Mouse (Mus musculus) layer of hippocampus, adult 8-10 months (tissue): ENCODE data around the gene Garnl3. TPM values are rescaled to one million over a fixed set of nuclear protein-coding genes. Genes with fewer than 3 reads are reported as not detected.
"Not testable (repeated sequence)": the region's sequence is repeated elsewhere in the genome, so short reads cannot be mapped to it uniquely, and the experiment has no call there.

Experiments
- DNase-seq, 2 experiments: peaks; one replicate each; pipeline ENCODE4 v3.0.0; 2022; ENCODE audit warnings: low spot score in 2 of 2
- total RNA-seq, 4 experiments: library from RNA; stranded (reverse); gene quantifications; 2 replicates each; pipeline ENCODE4 v1.2.4; 2022

The Garnl3 gene
- total RNA-seq, 4 experiments from 2014 or later, result 36.0 to 49.4 (median 43.5) TPM

- no peak for DNase-seq
Observed at GRCm38 (mm10) chr2:33156283-33156781, 24.9 kb upstream of the Garnl3 start.

GRCm38 (mm10) chr2:33154751-33155372 is 23.4 kb upstream of the Garnl3 start:
- peak; percentile 64 to 86 for DNase-seq

DNA sequence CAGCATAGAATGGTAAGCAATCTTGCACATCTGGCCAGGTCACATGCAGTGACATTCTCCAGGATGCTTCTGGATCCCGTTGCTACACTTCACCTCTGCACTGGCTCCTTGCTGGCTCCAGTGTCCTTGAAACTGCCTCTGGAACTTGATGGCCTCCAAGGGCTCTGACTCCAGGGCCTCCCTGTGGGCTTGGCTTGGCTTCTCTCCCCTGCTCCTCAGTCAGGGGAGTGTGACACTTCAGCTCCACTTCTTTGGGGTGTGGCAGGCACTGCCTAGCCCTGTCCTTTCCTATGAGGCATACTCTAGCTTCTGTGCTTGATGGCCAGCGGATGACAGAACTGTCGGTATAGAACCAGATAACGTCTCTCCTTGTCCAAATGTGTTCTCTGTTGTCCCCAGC is 15.5 kb upstream of the Garnl3 start:
- no peak for DNase-seq

GRCm38 (mm10) chr2:33143292-33143691 is 11.8 kb upstream of the Garnl3 start:
- DNase-seq, result no peak

DNA sequence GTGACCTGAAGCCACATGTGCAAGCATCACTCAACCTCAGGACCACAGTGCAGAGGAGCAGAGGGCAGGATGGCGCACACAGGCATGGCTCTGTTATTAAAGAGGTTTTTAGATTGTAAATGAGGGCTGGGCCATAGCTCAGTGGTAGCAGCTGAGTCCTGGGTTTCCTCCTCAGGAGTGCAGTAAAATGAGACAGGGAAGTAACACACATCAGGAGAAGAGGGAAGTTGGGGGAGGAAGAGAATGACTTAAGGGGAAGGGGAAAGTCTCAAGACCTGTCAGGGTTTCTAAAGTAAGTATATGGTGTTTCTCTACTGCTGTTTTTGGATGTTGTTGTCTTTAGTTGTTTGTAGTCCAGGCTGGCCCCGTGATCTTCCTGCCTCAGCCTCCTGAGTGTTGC is 7.0 kb upstream of the Garnl3 start:
- no peak for DNase-seq

- DNase-seq, result no peak
Observed at GRCm38 (mm10) chr2:33137731-33138130, 6.3 kb upstream of the Garnl3 start.

DNA sequence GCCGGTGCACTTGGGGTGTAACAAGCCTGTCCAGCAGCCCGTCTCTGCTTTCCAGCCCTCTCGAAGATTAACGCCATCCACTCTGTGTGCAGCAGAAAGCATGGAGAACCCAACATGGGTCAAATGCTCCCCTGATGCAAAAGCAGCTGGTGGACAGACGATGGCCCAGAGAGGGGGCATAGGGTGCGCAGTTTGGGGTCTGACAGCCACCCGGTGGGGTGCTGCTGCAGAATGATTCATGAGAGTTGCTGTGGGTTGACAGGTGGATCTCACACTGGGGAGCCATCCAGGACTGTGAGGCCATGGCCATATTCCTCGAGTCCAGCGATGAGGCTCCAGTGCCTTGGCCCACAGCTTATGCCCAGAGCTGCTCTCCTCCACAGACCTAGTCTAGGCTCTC is 5.8 kb upstream of the Garnl3 start:
- no peak for DNase-seq

DNA sequence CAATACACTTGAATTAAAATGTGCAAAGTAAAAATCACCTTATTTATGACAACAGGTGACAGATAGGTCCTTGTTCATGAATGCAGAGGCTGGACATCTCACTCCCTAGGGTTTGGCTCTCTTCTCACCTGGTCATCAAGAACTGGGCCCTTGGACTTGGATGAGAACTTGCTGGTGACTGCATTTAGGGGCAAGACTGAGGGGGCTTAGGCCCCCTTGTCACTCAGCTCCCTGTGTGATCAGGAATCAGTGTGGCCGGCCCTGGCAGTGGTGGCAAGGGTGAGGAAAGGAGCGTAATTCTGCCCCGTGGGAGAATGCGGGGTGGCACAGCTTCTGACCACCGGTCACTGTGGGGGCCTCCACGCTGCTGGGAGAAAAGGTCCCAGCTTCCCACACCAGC is 4.9 kb upstream of the Garnl3 start:
- no peak for DNase-seq

DNA sequence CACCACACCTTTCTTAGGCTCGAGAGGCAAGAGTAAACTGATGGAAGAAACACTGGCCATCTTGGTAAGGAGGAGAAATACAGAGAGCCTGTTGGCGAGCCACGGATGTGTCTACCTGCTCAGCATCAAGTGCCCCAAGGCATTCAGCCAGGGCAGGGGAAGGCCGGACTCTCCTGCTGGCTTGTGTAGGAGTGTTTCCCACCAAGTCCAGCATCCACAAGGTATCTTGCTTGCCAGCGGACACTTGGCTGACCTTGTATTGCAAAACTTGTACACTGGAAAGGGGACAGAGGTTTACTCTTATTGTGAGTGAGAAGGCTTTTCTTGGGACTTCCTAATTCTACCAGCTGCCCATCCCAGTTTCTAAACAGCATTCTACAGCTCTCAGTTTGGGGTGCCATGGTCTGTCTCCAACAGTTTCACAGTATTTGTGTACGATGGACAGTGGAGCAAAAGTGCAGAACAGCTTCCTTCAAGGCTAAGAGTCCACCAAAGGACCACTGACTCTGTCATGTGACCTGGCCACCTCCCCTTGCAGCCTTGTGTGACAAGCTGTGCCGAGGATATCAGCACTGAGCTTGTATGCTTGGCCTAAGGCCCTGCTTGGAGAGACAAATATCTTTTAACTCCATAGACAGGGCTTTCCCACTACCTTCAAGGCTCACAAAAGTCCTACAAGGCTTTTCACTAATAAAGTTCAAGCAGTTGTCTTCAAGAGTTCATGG is 3.5 kb upstream of the Garnl3 start:
- DNase-seq, result no peak

DNA sequence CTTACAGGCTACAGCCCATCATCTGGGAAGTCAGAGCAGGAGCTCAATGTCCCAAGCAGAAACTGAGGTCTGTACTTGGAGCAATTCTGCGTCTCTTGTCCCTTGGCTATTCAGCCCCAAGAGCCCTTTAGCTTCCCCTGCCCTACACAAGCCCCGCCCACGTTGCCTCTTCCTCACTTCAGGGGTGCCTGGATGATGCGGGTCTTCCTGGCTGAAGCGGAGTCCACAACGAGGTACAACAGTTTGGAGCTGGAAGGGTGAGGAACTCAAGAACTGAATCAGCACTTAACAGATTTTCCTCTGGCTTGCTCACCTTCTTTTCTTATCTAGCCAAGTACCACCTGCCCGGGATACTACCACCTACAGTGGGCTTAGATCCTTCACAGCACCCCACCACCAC is 852 bp upstream of the Garnl3 start:
- no peak for DNase-seq

- peak; percentile 94 to 95 for DNase-seq
Observed at GRCm38 (mm10) chr2:33130526-33131483, 649 bp downstream of the Garnl3 start.

GRCm38 (mm10) chr2:33130141-33130525 is 1.3 kb downstream of the Garnl3 start:
- peak; percentile 46 to 54 for DNase-seq

DNA sequence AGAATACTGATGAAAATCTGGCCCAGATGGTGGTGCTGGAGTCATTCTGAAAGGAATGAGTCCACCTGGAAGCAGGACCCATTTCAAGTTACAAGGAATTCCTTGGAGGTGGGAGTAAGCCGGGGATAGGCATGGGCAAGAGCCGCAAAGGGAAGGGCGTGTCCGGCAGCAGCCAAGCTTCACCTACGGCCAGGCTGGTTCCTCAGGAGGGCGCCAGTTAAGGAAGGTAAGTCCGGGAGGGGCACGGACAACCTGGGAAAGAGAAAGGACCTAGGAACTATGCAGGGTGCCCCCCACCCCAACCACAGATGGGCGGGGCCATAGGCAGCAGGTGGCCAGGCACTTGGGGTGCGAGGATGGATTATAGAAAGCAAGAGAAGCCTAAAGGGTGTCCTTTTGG is 1.8 kb downstream of the Garnl3 start:
- DNase-seq, result no peak

- DNase-seq, result no peak
Observed at GRCm38 (mm10) chr2:33129005-33129404, 2.4 kb downstream of the Garnl3 start.

GRCm38 (mm10) chr2:33127271-33127670 is 4.2 kb downstream of the Garnl3 start:
- no peak for DNase-seq

GRCm38 (mm10) chr2:33122856-33123255 is 8.6 kb downstream of the Garnl3 start:
- no peak for DNase-seq

GRCm38 (mm10) chr2:33100536-33100935 is 30.9 kb downstream of the Garnl3 start:
- DNase-seq, result no peak

GRCm38 (mm10) chr2:33097326-33097725 is 34.1 kb downstream of the Garnl3 start:
- not testable (repeated sequence) for DNase-seq

DNA sequence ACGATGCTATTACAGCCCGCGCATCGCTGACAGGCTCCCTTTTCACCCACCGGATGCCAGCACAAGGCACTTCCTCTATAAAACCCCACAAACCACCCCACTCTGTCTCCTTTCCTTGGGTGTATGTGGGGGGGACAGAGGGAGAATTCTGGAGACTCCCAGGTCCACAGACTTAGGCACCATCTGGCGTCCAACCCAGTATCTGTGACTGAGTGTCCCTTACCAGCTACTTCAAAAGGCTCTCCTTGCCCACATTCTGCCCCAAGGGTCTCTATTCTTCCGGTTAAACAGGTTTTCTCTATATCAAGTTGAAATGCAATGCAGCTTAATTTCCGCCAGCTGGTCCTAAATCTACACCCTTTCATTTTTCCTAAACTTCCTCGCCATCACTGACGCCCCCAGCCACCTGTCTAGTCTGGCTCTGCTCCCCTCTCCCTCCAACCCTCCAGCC is 36.2 kb downstream of the Garnl3 start:
- DNase-seq, result no peak

- no peak for DNase-seq
Observed at GRCm38 (mm10) chr2:33090620-33091520, 40.6 kb downstream of the Garnl3 start.

- not testable (repeated sequence) for DNase-seq
Observed at GRCm38 (mm10) chr2:33090033-33090400, 41.4 kb downstream of the Garnl3 start.
